ENCODE assay signal across 8 mouse cellular contexts in the genomic region with DNA sequence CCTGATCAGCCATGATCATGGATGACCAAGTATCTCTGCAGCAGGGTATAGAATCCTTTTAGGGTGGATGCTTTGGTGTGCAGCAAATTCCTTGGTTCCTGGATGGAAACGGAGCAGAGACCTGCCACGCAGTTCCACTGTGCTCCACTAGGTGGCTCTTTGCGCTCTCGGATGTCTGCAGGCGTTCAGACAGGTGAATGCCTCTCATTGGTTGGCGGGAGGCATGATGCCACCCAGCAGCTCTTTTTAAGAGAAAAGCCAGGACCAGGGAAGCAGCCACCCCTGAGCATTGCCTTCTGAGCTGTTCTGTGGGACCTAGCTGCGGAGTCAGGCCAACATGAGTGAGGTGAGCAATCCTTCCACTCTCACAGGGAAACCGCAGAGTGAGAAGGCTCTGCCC. TPM values are rescaled to one million over a fixed set of nuclear protein-coding genes. Genes with fewer than 3 reads are reported as not detected.
DNase-seq lines count a peak whose midpoint lies in the region; ATAC-seq lines count a peak whose summit lies in the region.

A gene (plus strand): TSS at position 162 of the 400 bp plus-strand sequence.

- H3K27ac ChIP-seq in forebrain, embryonic 16.5 days (ENCODE audit: low read length), result 0 out of 2 replicates have a peak within 1 kb of the TSS, but pooled peaks have one; percentile 41
- H3K27ac ChIP-seq in hindbrain, embryonic 15.5 days (replicated peaks), result peak within 1 kb of the TSS; percentile 14

- peak within 1 kb of the TSS; percentile 44 for H3K4me2 ChIP-seq in forebrain, embryonic 16.5 days (ENCODE audit: low read length)
- peak within 1 kb of the TSS; percentile 53 for H3K4me2 ChIP-seq in hindbrain, embryonic 15.5 days

- DNase-seq in NIH3T3 (ENCODE audit: low read depth), result peak; percentile 70
- DNase-seq in cerebellum, adult 18-20 months, result peak; percentile 85 to 87
- peak; percentile 89 to 92 for DNase-seq in layer of hippocampus, postnatal 36 days
- DNase-seq in right cerebral cortex, postnatal 25 days, result peak; percentile 91
- peak; percentile 60 to 67 for DNase-seq in urinary bladder, postnatal 36 days (ENCODE audit: low spot score in 2 of 2)

- no peaks in the 10 kb centered on the region for H3K36me3 ChIP-seq in forebrain, embryonic 16.5 days (ENCODE audit: control insufficient read depth, insufficient read depth)
- no peaks in the 10 kb centered on the region for H3K36me3 ChIP-seq in hindbrain, embryonic 15.5 days

- WGBS in forebrain, embryonic 16.5 days, result 8% methylated on average over 8 of the region's 8 CpGs
- WGBS in hindbrain, embryonic 15.5 days, result 10% methylated on average over 8 of the region's 8 CpGs

- H3K27me3 ChIP-seq in forebrain, embryonic 16.5 days (replicated peaks; ENCODE audit: control insufficient read depth, insufficient read depth, low read length), result no peaks in the 10 kb centered on the region
- H3K27me3 ChIP-seq in hindbrain, embryonic 15.5 days, result 0 out of 2 replicates have a peak, but pooled peaks cover 5% of the 10 kb centered on the region

- H3K9ac ChIP-seq in forebrain, embryonic 16.5 days (replicated peaks; ENCODE audit: low read depth, low read length), result no peak within 1 kb of the TSS
- peak within 1 kb of the TSS; percentile 37 for H3K9ac ChIP-seq in hindbrain, embryonic 15.5 days

- no peaks in the 10 kb centered on the region for H3K9me3 ChIP-seq in forebrain, embryonic 16.5 days (ENCODE audit: control insufficient read depth, low read length)
- H3K9me3 ChIP-seq in hindbrain, embryonic 15.5 days, result no peaks in the 10 kb centered on the region

- ATAC-seq in forebrain, embryonic 16.5 days, result peak; percentile 79
- peak; percentile 68 for ATAC-seq in hindbrain, embryonic 15.5 days (ENCODE audit: low FRiP score, low read depth)
- peak; percentile 90 for ATAC-seq in megakaryocyte-erythroid progenitor cell, adult 5-6 weeks (replicated peaks; ENCODE audit: low FRiP score, low TSS enrichment, poor library complexity, severe bottlenecking)

- peak within 1 kb of the TSS; percentile 29 for H3K4me3 ChIP-seq in forebrain, embryonic 16.5 days (replicated peaks; ENCODE audit: low read length)
- H3K4me3 ChIP-seq in hindbrain, embryonic 15.5 days, result peak within 1 kb of the TSS; percentile 34

- peaks cover 23% of the 10 kb centered on the region for H3K4me1 ChIP-seq in forebrain, embryonic 16.5 days (replicated peaks; ENCODE audit: control insufficient read depth, insufficient read depth, low read length)
- H3K4me1 ChIP-seq in hindbrain, embryonic 15.5 days (replicated peaks), result peaks cover 26% of the 10 kb centered on the region

RNA-seq across cellular contexts. Expression of the gene that starts here (rescaled TPM):
- polyA plus RNA-seq in forebrain, embryonic 16.5 days (2015; fragmentation: Nextera tagmentation; extraction: Ambion mirVana), result 147 and 175 TPM in 2 replicates
- 431 and 457 TPM in 2 replicates for polyA plus RNA-seq in hindbrain, embryonic 15.5 days (2015; fragmentation: Nextera tagmentation; extraction: Ambion mirVana)
- 100 to 1,000 TPM; 289 to 293 TPM for total RNA-seq in layer of hippocampus, postnatal 36 days (2021)
- total RNA-seq in megakaryocyte-erythroid progenitor cell, adult 5-6 weeks (2014; fragmentation: Nextera tagmentation), result not detected in 2 replicates
- total RNA-seq in megakaryocyte-erythroid progenitor cell, adult 5-6 weeks (2017), result not detected in 2 replicates

Comparison
In these comparisons a context has a peak if more than half of its experiments do, and no peak if none do; other contexts are left out.
1. Peak in every context shown above with its lines: DNase-seq, ATAC-seq, H3K4me3 ChIP-seq and H3K27ac ChIP-seq.
2. RNA of the gene that starts here (total RNA-seq): 289 to 293 TPM in layer of hippocampus, postnatal 36 days; not detected in megakaryocyte-erythroid progenitor cell, adult 5-6 weeks; every median in the first group is over 100 times any median in the second.
3. Peak in ATAC-seq in megakaryocyte-erythroid progenitor cell, adult 5-6 weeks; RNA of the gene not detected or under 1 TPM.